Mouse (Mus musculus): ENCODE results near the gene Dph2. TPM values are rescaled to one million over a fixed set of nuclear protein-coding genes. Genes with fewer than 3 reads are reported as not detected.

The Dph2 gene
- polyA plus RNA-seq (2014; fragmentation: Illumina TruSeq; extraction: RNeasy Lipid Tissue Mini Kit (QIAGEN cat#74804); ENCODE audit: insufficient read depth, low read depth, low replicate concordance): 5.3 TPM

DNA sequence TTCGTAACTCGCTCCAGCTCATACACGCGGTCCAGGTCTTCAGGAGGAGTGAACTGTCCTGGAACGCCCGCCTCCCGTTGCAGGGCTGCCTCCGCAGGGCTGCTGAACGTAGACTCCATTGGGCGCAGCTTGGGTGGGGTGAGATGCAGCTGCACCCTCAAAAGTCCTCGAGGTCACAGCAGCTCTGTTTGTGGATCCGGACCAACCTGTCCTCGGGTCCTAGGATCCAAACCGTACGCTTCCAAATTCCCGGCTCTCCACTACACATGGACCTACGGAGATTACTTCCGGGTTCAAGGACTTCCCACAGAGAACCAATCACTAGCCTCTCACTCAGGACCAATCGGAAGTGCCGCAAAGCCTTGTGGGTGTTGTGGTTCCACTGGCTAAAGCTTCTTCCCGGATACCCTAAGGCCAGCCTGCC, at the start of gene Dph2:
Gene Dph2 (minus strand): TSS at position 295 of the 424 bp plus-strand sequence.

GRCm38 (mm10) chr4:117929391-117929881, 37.6 kb upstream of the Dph2 start, which contains the start of gene Artn:
Gene Artn, minus strand, starts transcription at chr4:117929763.

DNA sequence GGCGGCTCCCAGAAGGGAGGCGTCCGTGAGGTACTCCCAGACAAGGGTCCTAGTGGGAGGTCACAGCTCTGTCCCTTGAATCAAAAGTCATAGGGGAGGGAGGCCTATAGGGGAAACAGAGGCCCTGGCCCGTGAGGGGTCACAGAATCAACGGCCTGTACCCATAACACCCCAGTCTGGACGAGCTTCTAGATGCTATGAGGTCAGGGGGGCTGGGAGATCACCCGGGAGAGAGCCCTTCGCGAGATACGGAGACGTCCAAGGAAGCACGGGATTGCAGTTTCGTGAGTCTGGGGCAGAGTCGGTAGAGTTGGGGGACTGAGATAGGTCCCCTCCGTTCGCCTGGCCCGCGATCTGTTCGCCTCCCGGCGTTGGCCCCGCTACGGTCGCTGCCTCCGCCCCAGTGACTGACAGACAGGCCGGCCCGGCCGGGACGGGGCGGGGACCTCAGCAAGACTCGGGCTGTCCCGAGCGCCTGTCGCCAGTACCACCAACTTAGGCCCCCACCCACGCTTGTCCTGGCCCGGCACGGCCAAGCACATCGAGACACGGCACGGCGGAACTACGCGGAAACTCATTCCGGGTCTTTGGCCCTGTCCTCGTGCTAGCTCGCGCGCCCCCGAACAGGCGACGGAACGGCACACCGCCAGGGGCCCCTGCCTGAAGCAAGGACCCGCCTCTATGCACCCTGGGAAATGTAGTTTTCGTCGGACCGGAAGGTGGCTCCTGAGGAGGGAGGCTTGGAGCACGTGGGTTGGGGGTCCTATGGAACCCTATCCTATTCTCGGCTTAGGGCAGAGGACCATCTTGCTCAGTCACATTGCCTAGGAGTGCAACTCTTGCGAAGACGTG, 23.0 kb upstream of the Dph2 start, which contains the start of gene Ipo13:
Gene Ipo13 (minus strand): TSS at position 409 of the 852 bp plus-strand sequence.

DNA sequence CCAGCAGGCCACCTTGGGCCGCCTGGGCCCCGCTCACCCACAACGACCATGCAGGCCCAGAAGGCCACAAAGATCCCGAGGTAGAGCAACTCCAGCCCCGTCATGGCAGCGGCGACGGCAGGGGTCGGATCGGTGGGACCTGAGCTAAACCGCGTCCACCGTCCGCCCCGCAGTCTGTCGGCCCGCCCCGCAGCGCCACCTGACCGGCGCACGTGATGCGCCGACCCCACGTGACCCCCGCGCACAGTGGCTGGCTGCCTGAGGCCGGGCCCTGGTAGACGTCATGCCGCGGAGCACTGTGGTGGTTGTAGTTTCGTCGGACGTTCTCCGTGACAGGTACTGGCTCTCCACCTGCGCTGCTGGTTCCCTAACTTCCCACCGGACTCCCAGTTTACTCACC, 4.7 kb downstream of the Dph2 start, which contains the start of gene Atp6v0b:
Gene Atp6v0b (minus strand): TSS at position 201 of the 400 bp plus-strand sequence.

DNA sequence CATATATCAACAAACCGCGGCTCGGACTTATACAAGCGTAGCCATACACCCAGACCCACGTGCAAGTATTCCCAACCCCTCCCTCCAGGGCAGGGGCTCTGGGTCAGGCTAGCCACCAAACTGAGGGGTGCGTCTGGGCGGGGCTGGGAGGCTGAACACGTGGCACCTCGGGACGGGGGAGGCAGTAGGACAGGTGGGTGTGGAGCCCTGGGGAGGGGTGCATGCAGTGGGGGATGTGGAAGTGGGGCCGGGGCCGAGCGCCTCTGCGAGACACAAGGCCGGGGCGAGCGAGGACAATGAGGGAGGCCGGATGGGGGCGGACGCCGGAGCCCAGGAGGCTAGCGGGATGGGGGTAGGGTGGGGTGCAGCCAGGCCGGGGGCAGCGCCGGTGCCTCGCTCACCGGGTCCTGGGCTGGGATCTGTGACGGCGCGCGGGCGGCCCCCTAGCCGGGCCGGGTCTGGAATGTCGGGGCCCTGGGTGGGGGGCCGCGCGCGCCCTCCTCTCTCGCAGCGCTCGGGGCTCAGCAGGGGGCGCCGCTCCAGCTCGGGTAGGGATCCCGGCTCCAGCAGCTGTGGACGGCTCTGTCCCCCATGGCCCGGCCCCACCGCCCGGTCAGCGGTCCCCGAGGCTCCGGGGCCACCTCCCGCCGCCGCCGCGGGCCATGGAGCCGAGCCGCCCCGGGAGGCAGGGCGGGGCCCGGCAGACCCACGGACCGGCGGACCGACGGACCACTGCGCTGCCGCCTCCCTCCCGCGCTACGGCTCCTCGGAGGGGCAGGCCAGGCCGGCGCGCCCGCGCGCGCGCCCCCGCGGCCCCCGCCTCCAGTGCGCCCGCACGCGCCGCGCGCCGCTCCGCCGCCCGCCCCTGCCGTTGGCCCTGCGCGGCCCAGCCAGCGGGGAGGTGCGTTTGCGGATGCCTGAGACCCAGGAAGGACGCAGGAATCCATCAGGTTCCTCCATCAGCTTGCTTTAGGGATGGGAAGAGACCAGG, 8.8 kb downstream of the Dph2 start, which contains the start of gene B4galt2:
Gene B4galt2 (minus strand): TSS at position 787 of the 991 bp plus-strand sequence.

GRCm38 (mm10) chr4:117872471-117872886, 19.4 kb downstream of the Dph2 start, which contains the start of gene Ccdc24:
Gene Ccdc24, minus strand, starts transcription at chr4:117872557.

Other genes starting within 250 kb of the Dph2 start
- 16.7 TPM for gene Dmap1, start 209.8 kb downstream of the Dph2 start, polyA plus RNA-seq (2014; fragmentation: Illumina TruSeq; extraction: RNeasy Lipid Tissue Mini Kit (QIAGEN cat#74804); ENCODE audit: insufficient read depth, low read depth, low replicate concordance)
- gene Gm12845, start 167.6 kb downstream of the Dph2 start, polyA plus RNA-seq (2014; fragmentation: Illumina TruSeq; extraction: RNeasy Lipid Tissue Mini Kit (QIAGEN cat#74804); ENCODE audit: insufficient read depth, low read depth, low replicate concordance): not detected
- not detected for gene Klf17, start 126.4 kb downstream of the Dph2 start, polyA plus RNA-seq (2014; fragmentation: Illumina TruSeq; extraction: RNeasy Lipid Tissue Mini Kit (QIAGEN cat#74804); ENCODE audit: insufficient read depth, low read depth, low replicate concordance)
- gene Slc6a9, start 57.5 kb downstream of the Dph2 start, polyA plus RNA-seq (2014; fragmentation: Illumina TruSeq; extraction: RNeasy Lipid Tissue Mini Kit (QIAGEN cat#74804); ENCODE audit: insufficient read depth, low read depth, low replicate concordance): 11.3 TPM
- gene Ccdc24, start 19.5 kb downstream of the Dph2 start, polyA plus RNA-seq (2014; fragmentation: Illumina TruSeq; extraction: RNeasy Lipid Tissue Mini Kit (QIAGEN cat#74804); ENCODE audit: insufficient read depth, low read depth, low replicate concordance): 4.5 TPM
- gene B4galt2, start 8.5 kb downstream of the Dph2 start, polyA plus RNA-seq (2014; fragmentation: Illumina TruSeq; extraction: RNeasy Lipid Tissue Mini Kit (QIAGEN cat#74804); ENCODE audit: insufficient read depth, low read depth, low replicate concordance): 4.5 TPM
- 261 TPM for gene Atp6v0b, start 4.7 kb downstream of the Dph2 start, polyA plus RNA-seq (2014; fragmentation: Illumina TruSeq; extraction: RNeasy Lipid Tissue Mini Kit (QIAGEN cat#74804); ENCODE audit: insufficient read depth, low read depth, low replicate concordance)
- 32.2 TPM for gene Ipo13, start 23.0 kb upstream of the Dph2 start, polyA plus RNA-seq (2014; fragmentation: Illumina TruSeq; extraction: RNeasy Lipid Tissue Mini Kit (QIAGEN cat#74804); ENCODE audit: insufficient read depth, low read depth, low replicate concordance)
- 1.0 TPM for gene Artn, start 37.7 kb upstream of the Dph2 start, polyA plus RNA-seq (2014; fragmentation: Illumina TruSeq; extraction: RNeasy Lipid Tissue Mini Kit (QIAGEN cat#74804); ENCODE audit: insufficient read depth, low read depth, low replicate concordance)
- 13.6 TPM for gene St3gal3, start 242.9 kb upstream of the Dph2 start, polyA plus RNA-seq (2014; fragmentation: Illumina TruSeq; extraction: RNeasy Lipid Tissue Mini Kit (QIAGEN cat#74804); ENCODE audit: insufficient read depth, low read depth, low replicate concordance)